Mouse (Mus musculus) erythroblast, embryonic 14.5 days (primary cell): ENCODE results near the gene Slc30a2.

Experiments used
- GATA1 ChIP-seq: IDR thresholded peaks from 2 replicates; pipeline ENCODE4 v1.6.1; 2012; ENCODE audit warnings: low read length, inconsistent platforms, mixed read lengths
- TAL1 ChIP-seq: IDR thresholded peaks from 3 replicates; pipeline ENCODE4 v1.6.1; 2012; ENCODE audit warnings: low read length, inconsistent platforms, mixed read lengths

GRCm38 (mm10) chr4:134296523-134296922, 46.5 kb upstream of the Slc30a2 start:
- TF ChIP-seq GATA1 (no peak), TAL1 (no peak)
